Mouse (Mus musculus) adrenal gland, postnatal 14 days (tissue): ENCODE data around the gene Gm48551. TPM values are rescaled to one million over a fixed set of nuclear protein-coding genes. Genes with fewer than 3 reads are reported as not detected.

Source experiments
- DNase-seq: peaks from one replicate; pipeline ENCODE4 v3.0.0; 2021; ENCODE audit warnings: mixed read lengths
- long read RNA-seq, 2 experiments: library from polyadenylated mRNA; stranded (forward); transcript quantifications; one replicate each; pipeline ENCODE4 v2.0.0; 2021
- total RNA-seq: library from RNA; stranded (reverse); gene quantifications from 2 replicates; pipeline ENCODE4 v1.2.3, GENCODE M21; 2021

The Gm48551 gene
- 0.48 and 1.6 TPM in 2 replicates for total RNA-seq
- long read RNA-seq, experiment 1, partial matches to known transcripts: 0 of 11 reads
- long read RNA-seq, experiment 1, other reads (novel, unspliced or antisense): 11 of 11 reads
- long read RNA-seq, experiment 2, partial matches to known transcripts: 0 of 3 reads
- long read RNA-seq, experiment 2, other reads (novel, unspliced or antisense): 3 of 3 reads

DNA sequence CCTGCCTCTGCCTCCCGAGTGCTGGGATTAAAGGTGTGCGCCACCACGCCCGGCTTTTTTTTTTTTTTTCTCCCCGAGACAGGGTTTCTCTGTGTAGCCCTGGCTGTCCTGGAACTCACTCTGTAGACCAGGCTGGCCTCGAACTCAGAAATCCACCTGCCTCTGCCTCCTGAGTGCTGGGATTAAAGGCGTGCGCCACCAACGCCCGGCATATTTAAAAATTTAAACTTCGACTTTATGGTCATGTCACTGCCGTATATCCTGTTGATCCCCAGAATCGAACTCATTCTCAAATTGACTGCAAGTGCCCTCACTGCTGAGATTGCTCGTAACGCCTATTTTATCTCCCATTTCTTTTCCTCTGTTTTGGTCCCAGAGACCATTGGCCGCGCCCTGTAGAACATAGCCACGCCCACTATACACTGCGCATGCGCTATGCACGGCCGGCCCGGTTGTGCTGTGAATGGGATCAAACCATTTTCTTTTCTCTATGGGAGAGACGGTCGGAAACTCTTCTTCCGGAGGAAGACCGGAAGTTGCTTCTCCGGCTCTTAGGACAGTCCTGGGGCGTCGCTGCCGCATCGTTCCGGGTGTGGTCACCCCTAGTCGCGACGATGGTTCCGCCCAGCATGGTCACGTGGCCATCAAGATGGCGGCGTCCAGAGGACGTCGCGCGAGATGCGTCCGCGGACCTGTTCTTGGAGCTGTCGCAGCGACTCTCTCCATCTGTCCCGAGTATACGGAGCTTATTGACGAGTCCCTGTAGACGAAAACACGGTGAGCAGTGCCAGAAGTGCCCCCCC, at the start of gene Gm48551, which contains the start of gene Dohh:
TSS of gene Gm48551 (plus strand) at position 665 of the 803 bp plus-strand sequence.
TSS of gene Dohh (plus strand) at position 627 of the 803 bp plus-strand sequence.
- DNase-seq: peak; percentile 99

DNA sequence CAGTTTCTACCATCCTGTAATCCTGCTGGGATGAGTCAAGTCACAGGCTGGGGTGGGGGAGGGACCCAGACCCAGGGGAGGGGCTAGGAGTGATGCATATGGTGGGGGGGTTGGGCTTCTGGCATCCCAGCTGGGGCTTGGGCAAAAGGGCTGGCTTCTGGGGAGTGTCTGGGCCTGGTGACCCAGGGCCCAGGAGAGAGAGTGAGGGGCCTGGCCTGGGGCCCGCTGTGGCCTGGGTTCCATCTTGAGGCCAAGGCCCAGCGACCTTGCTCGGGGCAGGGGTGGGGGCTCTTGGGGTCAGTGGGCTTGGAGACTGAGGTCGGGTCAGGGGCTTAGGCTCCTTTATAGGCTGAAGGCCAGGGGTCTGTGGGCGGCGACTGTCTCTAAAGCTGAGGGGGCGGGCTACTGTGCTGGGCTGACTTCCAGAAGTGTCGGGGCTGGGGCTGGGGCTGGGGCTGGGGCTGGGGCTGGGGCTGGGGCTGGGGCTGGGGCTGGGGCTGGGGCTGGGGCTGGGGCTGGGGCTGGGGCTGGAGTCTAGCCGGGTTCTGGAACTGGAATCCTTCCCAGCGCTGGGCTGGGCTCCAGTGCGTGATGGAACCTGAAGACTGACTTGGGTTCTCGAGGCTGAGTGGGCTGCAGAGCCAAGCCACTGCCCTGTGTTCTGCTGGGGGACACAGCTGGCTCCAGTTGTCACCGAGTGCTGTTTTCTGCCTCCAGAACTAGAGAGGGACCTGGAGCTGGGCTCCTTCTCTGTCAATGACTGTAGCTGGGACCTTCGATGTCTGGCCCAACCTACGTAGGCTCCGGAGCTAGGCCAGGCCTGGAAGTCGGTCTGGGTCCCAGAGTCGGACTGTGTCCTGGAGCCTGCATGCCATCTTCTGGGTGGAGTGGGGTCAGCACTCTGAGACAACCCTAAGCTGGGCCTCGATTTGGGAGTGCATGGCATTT, 48.6 kb upstream of the Gm48551 start:
- no peak for DNase-seq

DNA sequence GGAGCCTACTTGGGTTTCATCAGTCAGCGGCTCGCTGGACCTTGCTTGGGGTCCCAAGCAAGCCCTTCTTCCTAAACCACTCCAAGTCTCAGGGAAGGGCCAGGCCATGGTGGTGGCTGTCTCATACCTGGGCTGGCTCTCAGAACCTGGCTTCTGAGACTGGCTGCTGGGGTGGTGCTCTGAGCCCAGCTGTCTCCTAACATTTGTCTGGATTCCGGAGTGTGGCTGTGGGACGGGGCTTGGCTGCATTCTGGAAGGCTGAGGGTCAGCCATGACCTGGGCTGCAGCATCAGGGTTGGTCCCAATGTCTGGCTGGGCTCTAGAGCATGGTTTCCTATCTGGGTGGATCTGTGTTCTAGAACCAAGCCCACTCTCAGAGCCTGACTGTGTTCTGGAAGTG, 47.7 kb upstream of the Gm48551 start:
- DNase-seq: no peak

DNA sequence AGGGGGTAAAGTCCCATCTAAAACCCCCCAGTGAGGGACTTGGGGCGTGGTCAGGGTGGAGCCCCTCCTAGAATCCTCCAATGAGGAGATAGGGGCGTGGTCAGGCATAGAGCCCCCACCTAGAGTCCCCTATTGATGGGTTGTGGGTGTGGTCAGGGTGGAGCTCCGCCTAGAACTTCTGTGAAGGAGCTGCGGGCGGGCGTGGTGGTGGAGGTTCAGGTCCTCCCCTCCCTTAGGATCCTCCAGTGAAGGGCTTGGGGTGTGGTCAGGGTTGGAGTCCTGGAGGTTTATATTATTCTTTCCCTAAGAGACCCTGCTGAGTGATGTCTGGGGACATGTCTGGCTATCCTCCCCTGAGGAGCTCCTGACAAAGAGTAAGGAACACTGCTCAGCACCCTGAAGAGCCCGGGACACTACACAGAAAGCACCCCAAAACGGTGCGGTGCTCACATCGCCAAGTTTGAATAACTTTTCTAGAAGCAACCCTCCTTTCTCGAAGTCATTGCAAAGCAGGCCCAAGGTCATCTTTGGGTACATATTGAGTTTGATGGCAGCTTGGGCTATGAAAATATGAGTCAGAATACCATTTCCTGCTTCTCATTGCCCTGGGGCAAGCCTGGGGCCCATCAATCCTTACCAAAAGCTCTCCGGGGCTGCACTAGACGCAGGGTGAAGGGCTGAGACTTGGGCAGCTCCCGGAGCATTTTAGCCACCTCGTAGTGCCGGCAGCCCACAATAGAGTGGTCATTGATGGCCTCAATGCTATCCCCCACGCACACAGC, 43.5 kb upstream of the Gm48551 start:
- no peak for DNase-seq

DNA sequence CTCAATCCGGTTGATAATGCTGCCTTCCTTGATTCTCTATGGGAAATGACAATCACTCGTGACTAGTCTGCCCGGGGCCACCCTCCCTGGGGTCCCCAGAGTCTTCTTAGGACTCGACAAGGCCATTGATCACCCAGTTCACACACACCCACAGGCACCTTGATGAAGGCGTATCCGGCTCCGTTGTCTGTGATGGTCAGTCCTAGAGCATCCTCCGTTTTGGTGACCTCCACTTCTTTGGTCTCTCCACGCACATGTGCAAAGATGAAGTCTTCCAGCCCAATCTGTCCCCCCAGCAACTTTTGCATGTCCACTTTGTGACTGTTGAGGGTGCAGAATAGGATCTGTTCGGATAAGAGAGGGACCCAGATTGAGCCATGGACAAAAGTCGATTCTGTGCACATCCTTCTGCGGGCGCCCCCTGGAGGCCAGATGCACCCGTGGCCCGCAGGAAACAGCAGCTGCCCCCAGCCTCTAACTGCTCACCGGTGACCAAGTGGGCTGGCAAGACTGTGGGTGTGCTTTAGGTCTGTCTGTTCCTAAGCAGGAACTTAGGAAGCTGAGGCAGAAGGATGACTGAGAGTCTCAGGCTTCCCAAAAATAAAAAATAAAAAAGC, 42.8 kb upstream of the Gm48551 start:
- DNase-seq: peak; percentile 89

DNA sequence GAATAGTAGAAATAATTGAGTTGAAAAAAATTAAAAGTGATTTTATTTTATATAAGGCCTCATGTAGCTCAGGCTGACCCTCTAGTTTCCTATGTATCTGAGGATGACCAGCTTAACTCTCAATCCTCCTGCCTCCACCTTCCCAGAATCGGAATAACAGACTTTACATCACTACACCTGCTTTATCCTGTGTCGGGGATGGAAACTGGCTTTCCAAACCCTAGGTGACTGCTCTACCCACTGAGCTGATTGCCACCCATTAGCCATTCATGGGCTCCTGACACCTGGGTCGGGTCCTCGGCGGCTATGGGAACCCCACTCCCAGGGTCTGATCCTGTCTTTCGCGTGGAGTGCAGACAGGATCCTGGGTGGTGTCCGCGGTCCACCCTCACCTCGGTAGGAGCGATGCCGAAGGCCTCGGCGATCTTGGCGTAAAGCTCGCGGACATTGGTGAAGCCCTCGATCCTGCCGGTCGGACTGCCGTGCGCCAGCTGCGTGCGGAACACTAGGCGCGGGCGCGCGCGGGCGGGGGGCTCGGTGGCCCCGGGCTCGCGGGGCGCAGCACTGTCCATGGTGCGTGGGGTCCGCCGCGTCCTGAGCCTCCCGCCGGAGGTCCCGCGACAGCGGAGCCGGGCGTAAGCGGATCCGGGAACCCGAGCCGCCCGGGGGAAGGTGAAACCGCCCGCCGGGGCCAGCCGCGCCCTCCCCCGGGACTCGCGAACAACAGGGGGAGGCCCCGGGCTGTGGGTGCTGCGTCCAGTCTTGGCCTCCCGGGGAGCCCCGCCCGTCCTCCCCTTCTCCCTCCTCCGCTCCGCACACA, 41.4 kb upstream of the Gm48551 start, which contains the start of gene Gipc3:
TSS of gene Gipc3 (minus strand) at position 581 of the 820 bp plus-strand sequence.
- DNase-seq: peak; percentile 67

DNA sequence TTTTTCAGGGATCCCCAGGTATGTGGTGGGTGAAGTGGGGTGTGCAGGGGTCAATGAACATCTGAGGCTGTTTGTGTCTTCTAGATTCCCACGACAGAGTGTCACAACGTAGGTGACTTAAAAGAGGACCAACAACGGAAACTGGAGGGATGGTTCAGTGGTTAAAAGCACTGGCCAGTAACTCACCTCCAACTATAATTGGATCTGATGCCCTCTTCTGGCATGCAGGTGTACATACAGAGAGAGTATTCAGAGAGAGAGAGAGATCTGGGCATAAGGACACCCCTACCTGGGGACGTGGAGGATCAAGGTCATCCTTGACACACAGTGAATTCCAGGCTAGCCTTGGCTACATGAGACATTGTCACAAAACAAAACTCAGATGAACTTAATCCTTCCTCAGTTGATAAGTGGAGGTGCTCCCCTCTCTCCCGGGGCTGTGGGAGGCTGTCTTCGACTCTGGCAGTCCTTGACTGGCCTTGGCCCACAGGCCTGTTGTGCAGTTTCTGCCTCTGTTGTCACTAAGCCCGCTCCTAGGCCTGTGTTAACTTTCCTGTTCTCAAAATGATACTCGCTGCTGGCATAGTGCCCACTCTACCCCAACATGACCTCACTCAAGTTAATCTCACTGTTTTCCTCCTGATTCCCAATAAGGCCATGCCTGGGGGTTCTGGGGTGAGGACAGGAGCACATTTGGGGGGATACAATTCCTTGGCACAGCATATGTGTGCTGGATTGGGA, 39.7 kb upstream of the Gm48551 start:
- DNase-seq: peak; percentile 76

DNA sequence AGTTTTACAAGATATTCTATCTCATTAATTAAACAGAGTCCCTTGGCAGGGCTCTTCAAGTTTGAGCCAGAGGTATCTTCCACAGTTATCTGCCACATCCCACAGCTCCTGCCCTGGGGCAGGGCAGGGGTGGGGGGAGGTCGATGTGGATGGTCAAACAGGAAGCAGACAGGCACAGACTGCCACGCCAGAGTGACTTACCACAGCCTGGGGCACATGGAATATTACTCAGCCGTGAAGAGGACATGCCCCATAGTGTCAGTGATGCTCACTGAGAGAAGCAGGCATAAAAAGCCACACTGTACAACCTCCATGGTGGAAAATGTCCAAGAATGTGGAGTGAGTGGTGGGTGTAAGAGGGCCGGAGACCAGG, 39.1 kb upstream of the Gm48551 start:
- DNase-seq: no peak

DNA sequence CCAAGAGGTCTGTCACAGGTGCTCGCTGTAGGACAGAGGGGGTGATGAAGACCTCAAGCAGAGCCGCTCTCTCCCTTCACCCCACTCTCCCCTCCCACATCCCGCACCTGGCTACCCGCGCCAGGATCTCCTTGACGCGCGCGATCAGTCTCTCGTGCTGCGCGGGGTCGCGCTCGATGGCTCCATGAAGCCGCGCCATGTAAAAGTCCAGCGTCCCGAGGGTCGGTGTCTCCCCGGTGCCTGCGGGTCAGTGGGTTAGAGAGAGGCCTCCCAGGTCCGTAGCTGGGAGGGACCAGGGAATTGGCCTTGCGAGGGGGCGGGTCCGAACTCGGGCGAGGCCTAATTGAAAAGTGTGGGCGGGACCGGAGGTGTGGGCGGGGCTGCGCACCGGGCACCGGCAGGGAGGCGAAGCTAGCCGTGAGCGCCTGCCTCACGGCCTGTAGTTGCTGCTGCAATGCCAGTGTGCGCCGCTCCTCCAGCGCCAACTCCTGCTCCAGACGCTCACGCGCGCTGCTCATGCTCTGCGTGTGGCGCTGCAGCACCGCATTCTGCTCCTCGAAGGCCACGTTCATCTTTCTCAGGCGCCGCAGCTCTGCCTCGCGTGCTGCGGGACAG, 37.7 kb upstream of the Gm48551 start:
- DNase-seq: peak; percentile 92

DNA sequence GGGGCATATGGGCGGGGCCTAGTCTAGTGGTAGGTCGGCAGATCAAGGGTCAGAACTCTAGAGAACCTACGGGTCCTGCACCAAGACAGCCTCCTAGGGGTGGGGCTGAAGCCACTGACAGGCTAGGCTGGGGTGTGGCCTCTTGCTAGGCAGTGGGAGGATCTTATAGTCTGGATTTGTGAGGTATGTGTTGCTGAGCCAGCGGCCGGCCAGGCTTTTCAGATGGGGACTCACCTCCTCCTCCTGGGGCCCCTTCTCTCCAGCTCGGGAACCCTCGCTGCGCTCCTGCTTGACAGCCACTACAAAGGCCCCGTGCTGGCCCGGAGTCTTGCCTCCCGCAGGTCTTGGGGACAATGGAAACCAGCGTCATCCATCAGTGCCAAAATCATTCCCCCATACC, 35.1 kb upstream of the Gm48551 start:
- DNase-seq: peak; percentile 70

DNA sequence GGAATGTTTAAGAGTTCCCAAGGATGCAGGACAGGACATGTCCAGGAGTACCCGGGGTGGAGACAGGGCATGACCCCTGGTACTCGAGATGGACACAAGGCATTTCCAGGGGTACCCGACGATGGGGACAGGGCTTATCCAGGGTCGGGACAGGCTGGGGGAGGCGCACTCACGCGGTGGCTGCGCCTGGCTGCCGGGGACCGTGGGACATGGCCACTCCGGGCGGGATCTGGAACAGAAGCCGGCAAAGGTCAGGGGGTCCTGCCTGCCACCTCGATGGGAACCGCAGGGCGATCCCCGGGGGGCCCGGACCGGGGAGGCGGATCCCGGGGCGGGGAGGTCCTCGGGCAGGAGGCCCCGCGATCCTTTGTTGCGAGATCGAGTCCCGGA, 34.3 kb upstream of the Gm48551 start:
- no peak for DNase-seq

DNA sequence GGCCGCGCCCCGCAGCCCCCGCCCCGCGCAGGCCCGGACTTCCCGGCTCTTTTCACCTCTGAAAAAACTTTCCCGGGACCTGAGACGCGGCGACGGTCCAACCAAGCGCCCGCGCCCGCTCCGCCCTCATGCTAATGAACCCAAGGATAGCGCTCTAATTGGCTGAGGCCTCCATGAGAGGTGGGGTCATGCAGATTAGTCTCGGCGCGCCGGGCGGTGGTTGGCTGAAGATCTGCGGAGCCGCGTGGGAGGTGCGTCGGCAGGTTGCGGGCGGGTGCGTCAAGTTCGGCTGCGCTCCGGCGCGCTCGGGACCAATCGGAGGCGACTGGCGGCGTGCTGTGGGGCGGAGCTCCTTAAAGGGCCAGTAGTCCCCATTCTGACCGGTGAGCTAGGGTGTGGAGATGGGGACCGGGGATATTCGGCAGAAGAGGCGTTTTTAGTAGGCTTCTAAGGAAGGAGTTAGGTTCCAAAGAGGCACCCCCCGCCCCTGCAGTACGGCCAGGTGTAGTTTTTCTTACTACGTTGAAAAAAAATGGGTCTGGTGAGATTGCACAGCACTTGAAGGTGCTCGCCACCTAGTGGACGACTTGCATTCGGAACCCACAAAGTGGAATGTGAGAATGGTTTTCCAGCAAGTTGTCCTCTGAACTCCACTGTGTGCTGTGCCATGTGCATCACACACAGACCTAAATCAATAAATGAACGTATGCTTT, 33.8 kb upstream of the Gm48551 start, which contains the start of gene Hmg20b:
TSS of gene Hmg20b (minus strand) at position 130 of the 713 bp plus-strand sequence.
- peak; percentile 99 for DNase-seq

DNA sequence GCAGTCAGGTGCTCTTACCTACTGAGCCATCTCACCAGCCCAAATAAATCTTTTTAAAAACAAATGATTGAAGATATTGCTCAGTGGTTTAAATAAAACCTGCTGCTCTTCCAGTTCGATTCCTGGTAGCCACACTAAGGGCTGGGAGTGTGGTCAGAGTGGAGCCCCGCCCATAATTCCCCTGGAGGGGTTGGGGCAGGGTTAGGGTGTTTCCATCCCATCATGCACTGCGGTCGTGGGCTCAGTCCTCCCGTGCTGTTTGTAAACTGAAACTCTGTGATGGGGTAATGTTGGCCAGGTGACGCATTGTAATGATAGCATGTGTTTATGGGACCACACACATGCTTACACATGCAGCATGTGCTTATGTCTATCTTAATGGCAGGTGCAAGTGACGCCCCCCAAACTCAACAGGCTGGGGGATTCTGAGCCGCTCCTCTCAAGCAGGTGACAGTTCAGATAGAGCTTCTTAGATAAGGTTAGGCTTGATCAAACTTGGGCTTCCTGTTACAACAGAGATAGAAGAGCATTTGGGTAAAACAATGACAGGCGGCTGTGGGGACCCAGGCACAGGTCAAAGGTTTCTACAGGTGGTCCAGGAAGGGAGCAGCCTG, 32.5 kb upstream of the Gm48551 start:
- DNase-seq: no peak

DNA sequence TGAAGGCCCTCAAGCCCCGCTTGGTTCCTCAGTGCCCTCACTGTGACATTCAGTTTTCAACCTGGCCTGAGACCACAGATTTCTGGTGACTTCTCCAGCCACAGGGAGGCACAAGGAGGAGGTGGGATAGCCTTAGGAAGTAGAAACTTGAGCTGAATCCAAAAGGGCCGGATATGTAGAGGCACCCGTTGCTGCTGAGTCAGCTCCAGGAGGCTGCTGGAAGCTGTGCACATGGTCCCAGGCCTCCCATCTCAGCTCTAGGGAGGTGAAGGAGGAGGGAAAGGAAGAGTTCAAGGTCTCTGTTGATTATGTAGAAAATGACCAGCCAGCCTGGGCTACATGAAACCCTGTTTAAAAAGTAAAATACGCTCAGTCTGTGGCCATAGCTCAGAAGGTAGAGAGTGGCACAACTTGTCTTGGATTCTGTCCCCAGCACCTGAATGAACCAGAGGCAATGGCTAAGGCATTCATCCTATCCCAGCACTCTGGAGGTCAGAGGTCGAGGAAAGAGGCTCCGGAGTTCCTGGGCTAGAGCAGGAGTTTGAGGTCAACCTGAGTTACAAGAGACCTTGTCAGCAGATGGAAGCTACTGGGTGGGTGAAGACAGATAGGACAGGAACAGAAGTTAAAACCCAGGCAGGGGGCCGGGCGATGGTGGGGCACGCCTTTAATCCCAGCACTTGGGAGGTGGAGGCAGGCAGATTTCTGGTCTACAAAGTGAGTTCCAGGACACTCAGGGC, 29.4 kb upstream of the Gm48551 start:
- DNase-seq: no peak

DNA sequence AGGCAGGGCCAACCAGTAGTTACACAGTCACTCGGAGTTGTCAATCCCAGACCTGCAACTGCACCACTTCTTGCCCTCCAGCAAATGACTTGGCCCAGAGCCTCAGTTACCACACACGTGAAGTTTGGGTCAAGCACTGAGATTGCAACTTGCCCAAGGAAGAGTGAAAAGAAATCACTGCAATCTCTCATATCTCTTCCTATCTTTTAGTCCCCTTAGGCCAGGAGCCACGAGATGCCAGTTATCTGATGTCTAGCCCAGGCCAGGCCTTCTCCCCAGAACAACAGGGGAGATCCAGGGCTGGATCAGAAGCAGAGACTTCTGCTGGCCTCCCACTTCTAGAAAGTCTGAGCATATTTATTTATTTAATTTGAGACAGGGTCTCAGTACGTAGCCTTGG, 28.7 kb upstream of the Gm48551 start:
- DNase-seq: no peak

DNA sequence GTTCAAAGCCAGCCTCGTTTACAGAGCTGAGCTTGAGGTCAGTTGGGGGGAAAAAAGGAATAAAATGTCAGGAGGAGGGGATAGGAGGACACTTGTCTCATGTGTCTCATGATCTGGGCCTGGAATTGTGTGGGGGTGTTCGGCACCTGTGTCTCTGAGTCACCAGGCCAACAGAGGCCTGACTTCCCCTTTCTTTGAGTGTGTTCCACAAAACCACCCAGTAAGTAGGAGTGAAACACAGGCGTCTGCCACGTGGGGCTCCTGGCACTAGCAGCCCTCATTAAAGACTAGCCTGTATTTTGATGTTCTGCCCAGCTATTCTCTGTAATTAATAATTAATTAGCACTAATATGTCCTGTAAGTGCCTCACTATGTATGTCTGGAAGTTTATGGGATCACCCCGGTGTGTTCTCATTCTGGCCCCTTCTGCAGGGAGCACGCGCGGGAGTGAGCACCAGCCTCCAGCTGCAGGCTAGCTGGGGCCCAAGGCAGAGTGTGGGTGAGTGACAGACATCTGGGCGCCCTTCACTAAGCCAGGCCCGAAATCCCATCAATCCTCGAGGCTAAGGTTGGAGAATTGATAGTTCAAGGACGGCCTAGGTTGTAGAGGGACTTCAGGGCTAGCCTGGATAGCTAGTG, 27.8 kb upstream of the Gm48551 start:
- DNase-seq: no peak
